Mouse (Mus musculus) ES-Bruce4 (cell line): ENCODE measurements around the gene Neto2.

Experiments
- CTCF ChIP-seq: IDR thresholded peaks from one replicate; pipeline ENCODE4 v1.8.1; 2011; ENCODE audit warnings: low read depth, low read length
- EP300 ChIP-seq: IDR thresholded peaks from 2 replicates; pipeline ENCODE4 v1.6.1; 2011; ENCODE audit warnings: low read depth, low read length; ENCODE audit not compliant: insufficient read depth

DNA sequence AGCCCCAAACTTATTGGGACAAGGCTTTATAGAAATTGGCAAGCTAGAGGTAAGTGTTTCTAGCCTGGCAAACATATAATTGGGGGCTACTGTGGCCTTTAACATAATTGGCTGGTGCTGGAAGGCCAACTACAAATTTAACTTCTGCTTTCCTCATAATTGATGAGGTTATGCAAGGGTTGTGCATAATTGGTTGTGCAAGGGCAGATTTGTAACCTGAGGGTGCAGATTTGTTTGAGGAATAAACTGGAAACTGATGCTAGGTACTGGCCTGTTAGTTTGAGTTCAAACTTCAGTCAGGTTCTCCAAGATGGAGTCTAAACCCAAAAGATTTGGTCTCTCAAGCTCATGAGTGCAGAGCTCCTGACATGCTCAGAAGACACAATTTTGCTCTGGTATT is 92.9 kb downstream of the Neto2 start:
- TF ChIP-seq CTCF (no peak), EP300 (no peak)
